Mouse (Mus musculus): Measurements from ENCODE around the gene Serpinb1c.

DNA sequence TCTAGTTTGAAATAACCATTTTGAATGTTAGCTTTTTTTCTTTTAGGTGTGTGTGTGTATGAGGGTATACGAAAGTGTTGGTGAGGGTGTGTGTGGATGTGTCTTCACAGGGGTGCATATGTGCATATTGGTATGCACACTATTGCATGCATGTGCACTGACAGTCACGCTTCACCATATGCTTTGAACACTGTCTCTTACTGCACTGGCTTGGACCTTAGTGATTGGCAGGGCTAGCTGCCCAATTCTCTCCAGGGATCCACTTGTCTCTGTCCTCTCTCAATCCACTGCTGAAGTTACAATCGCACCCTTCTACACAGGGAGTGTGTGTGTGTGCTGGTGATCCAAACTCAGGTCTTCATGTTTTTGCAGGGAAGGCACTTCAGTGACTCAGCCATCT lies 56.7 kb downstream of the Serpinb1c start:
- no peak for TF ChIP-seq GATA1 (IDR thresholded peaks at IDR 0.05; ENCODE audit: low read length)
- TF ChIP-seq TAL1 (IDR thresholded peaks at IDR 0.05; ENCODE audit: low read length), result no peak

All from erythroblast, embryonic 14.5 days (primary cell).